Mouse (Mus musculus) heart, postnatal 0 days (tissue): ENCODE measurements around the gene Mrps18b. TPM values are rescaled to one million over a fixed set of nuclear protein-coding genes. Genes with fewer than 3 reads are reported as not detected.

Experiments used
- ATAC-seq: fragments of 200-750 bp; cut with Nextera tagmentation; 2 replicates; pipeline ENCODE4 v1.8.0; 2017; ENCODE audit warnings: low read depth, moderate number of reproducible peaks, moderate library complexity; ENCODE audit not compliant: insufficient read depth
- DNase-seq: peaks from one replicate; pipeline ENCODE4 v3.0.0-alpha.2; 2016; ENCODE audit warnings: low spot score
- H3K27ac ChIP-seq: fragments of 300-500 bp; sonication (generic); 2 replicates; pipeline ENCODE4 v1.5.1; 2014; ENCODE audit warnings: low read depth, mild to moderate bottlenecking
- H3K27me3 ChIP-seq: fragments of 300-500 bp; sonication (generic); 2 replicates; pipeline ENCODE4 v1.6.1; 2014; ENCODE audit warnings: low read length, mixed read lengths; ENCODE audit not compliant: control insufficient read depth, insufficient read depth
- H3K36me3 ChIP-seq: fragments of 300-500 bp; sonication (generic); replicated peaks from 2 replicates; pipeline ENCODE4 v1.6.1; 2014; ENCODE audit warnings: low read length, mixed read lengths; ENCODE audit not compliant: control insufficient read depth, insufficient read depth
- H3K4me1 ChIP-seq: fragments of 300-500 bp; sonication (generic); 2 replicates; pipeline ENCODE4 v1.6.1; 2014; ENCODE audit warnings: antibody characterized with exemption; ENCODE audit not compliant: control insufficient read depth, insufficient read depth
- H3K4me2 ChIP-seq: fragments of 300-500 bp; sonication (generic); 2 replicates; pipeline ENCODE4 v1.6.1; 2014; ENCODE audit warnings: low read depth, mild to moderate bottlenecking, low read length, moderate library complexity
- H3K4me3 ChIP-seq: fragments of 300-500 bp; sonication (generic); 2 replicates; pipeline ENCODE4 v1.5.1; 2014; ENCODE audit warnings: low read depth, low read length
- H3K9ac ChIP-seq: fragments of 300-500 bp; sonication (generic); replicated peaks from 2 replicates; pipeline ENCODE4 v1.6.1; 2014; ENCODE audit warnings: low read depth, low read length, mixed read lengths
- H3K9me3 ChIP-seq: fragments of 300-500 bp; sonication (generic); replicated peaks from 2 replicates; pipeline ENCODE4 v1.6.1; 2016; ENCODE audit warnings: low read length; ENCODE audit not compliant: control insufficient read depth
- CTCF ChIP-seq: IDR thresholded peaks from 2 replicates; pipeline ENCODE4 v1.5.1; 2016; ENCODE audit warnings: antibody characterized with exemption, control low read depth, low read depth
- EP300 ChIP-seq: IDR thresholded peaks from 2 replicates; pipeline ENCODE4 v1.6.1; 2016; ENCODE audit warnings: antibody characterized with exemption, low read depth
- WGBS: fragments of 180-500 bp; shearing (Covaris S2); extraction: QIAGEN DNeasy Blood & Tissue Kit; methylation state at CpG from one replicate; pipeline ENCODE4 v1.1.7; 2014; 5-methylcytosine and 5-hydroxymethylcytosine counted together
- polyA plus RNA-seq: library from polyadenylated mRNA; unstranded; fragments of >200 nt; fragmentation: Nextera tagmentation; extraction: Ambion mirVana; gene quantifications from 2 replicates; pipeline ENCODE4 v1.2.1, GENCODE M21; 2015
- total RNA-seq: library from RNA; depleted of rRNA; stranded (reverse); fragments of >200 nt; gene quantifications from 2 replicates; pipeline ENCODE4 v1.2.3, GENCODE M21; 2014; ENCODE audit warnings: low replicate concordance

Gene Mrps18b
- total and polyA plus RNA-seq, 2 experiments from 2014 or later = 73.7 to 77.0 TPM

DNA sequence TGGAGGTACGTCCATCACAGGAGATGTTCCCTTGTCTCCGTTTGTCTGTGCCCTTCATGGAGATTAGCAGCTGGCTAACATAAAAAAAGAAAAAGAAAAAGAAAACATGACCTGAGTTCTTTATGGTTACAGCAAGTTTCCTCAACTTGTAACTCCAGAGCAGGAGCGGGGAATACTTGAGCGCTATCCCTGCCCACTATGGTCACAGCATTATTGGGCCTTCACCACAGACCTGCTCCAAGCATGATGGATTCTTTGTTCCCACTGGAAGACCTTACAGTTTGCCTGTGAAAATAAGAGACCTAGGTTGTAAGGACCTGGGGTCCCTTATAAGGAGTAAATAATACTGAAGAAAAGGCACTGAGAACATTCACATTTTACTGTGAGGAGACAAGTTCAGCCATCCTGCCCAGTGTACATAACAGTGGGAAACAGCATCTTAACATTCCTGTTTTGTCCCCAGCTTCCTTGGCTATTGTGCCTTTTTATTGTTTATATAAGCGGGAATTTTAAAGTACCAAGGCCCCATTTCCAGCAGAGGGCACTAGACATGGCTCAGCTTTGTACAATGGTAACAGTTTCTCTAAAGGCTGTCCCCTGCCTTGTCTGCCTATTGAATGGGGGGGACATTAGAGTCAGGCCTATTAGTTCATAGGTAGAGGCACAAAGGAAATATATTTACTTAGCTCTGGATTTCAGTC is 4.8 kb upstream of the Mrps18b start:
- Histone ChIP-seq H3K4me1 (peaks cover 12% of the 10 kb centered on the region; the same call in 1 of the 2 replicates), H3K4me3 (no peak overlapping the region), H3K27ac (no peak overlapping the region; the same call in 1 of the 2 replicates), H3K4me2 (no peak overlapping the region), H3K9me3 (no peaks in the 10 kb centered on the region), H3K36me3 (peaks cover 39% of the 10 kb centered on the region), H3K27me3 (no peaks in the 10 kb centered on the region), H3K9ac (no peak overlapping the region)
- ATAC-seq (no peak), DNase-seq (peak; percentile 72)
- 71% methylated on average over 5 of the region's 5 CpGs for WGBS
- TF ChIP-seq EP300 (no peak), CTCF (peak; percentile 62)

DNA sequence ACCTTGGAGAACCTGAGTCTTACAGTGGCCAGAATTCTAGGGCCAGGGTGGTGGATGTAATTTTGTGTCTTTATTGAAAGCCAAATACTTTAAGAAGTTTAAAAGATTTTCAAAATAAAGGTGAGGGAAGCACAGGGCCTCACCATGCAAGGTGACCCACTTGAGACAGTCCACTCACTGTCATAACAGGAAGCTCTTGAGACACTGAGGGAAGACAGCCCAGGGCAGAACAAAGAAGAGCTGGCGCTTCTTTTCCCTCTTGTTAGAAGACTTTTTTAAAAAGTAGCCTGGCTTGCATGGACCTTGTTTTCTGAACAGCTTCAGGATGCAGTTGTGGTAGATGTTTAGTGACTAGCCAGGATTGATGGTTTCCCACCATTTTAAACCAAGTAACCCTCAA is 4.2 kb upstream of the Mrps18b start:
- DNase-seq (no peak), ATAC-seq (no peak)
- Histone ChIP-seq H3K27me3 (no peaks in the 10 kb centered on the region), H3K36me3 (peaks cover 33% of the 10 kb centered on the region), H3K9me3 (no peaks in the 10 kb centered on the region), H3K27ac (peak overlapping the region; percentile 99), H3K4me3 (no peak overlapping the region), H3K9ac (no peak overlapping the region), H3K4me2 (no peak overlapping the region), H3K4me1 (peaks cover 15% of the 10 kb centered on the region; the same call in 1 of the 2 replicates)
- 74% methylated on average over 1 of the region's 1 CpGs for WGBS
- TF ChIP-seq EP300 = no peak
- TF ChIP-seq CTCF = no peak

DNA sequence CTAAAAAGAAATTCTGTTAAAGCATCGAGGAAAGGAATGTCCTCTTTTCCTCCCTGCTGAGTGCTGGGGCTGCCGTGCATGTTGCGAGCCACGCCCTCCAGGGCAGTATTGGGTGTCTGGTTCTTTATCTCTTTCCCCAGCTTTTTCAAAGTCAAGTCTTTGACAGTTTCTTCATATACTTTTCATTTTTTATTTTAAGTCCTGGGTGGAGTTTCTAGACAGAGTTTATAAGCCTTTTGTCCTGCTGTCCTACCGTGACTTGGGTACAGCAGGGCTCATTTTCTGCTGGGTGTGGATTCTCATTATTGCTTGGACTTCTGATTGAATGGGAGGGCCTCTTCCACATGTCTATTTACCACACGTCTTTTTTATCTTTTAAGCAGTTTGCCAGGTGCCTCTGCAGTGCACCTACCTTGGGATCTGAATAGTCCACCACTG is 3.7 kb upstream of the Mrps18b start:
- ATAC-seq (no peak), DNase-seq (no peak)
- Histone ChIP-seq H3K27ac (peak overlapping the region; percentile 99), H3K9ac (peak overlapping the region; percentile 2; the same call in 1 of the 2 replicates), H3K27me3 (no peaks in the 10 kb centered on the region), H3K4me1 (peaks cover 18% of the 10 kb centered on the region; the same call in 1 of the 2 replicates), H3K36me3 (peaks cover 28% of the 10 kb centered on the region), H3K4me2 (peak overlapping the region; percentile 89; the same call in 1 of the 2 replicates), H3K4me3 (peak overlapping the region; percentile 91), H3K9me3 (no peaks in the 10 kb centered on the region)
- WGBS = 30% methylated on average over 6 of the region's 6 CpGs
- TF ChIP-seq CTCF (no peak), EP300 (no peak)

DNA sequence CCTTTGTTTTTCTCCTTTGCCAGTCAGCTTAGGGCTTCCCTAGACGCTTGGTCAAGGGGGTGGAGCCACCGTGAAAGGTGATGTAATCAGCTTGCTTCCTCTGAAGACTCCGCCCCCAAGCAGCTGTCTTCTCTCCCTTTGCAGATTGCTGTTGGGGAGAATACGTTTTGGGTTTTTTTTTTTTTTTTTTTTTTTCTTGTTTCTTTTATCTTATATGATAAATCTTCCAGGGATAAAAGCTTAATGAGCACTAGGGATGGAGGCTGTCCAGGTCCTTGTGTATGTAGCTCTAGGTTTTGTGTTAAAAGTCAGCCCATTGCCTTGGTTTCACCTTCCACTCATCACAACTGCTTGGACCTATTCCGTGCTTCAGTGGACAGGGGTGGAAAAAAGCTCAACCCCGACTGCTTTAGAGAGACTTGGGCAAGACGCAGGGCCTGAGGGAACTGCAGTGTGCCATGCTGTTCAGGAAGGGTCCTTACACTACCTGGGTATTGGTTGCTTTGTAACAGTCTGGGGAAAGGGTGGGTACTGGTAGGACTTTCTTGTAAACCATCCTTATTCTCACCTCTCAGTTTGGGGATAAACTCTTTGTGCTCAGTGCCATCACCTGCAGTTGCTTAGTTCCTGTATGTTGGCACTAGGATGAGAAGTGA is 3.0 kb upstream of the Mrps18b start:
- Histone ChIP-seq H3K4me1 (peaks cover 18% of the 10 kb centered on the region; the same call in 1 of the 2 replicates), H3K27ac (peak overlapping the region; percentile 99), H3K36me3 (peaks cover 26% of the 10 kb centered on the region), H3K27me3 (no peaks in the 10 kb centered on the region), H3K9me3 (no peaks in the 10 kb centered on the region), H3K4me2 (peak overlapping the region; percentile 89), H3K4me3 (peak overlapping the region; percentile 91), H3K9ac (peak overlapping the region; percentile 99)
- no peak for TF ChIP-seq CTCF
- no peak for TF ChIP-seq EP300
- ATAC-seq = peak; percentile 31
- WGBS = 8% methylated on average over 7 of the region's 7 CpGs
- DNase-seq = peak; percentile 99

DNA sequence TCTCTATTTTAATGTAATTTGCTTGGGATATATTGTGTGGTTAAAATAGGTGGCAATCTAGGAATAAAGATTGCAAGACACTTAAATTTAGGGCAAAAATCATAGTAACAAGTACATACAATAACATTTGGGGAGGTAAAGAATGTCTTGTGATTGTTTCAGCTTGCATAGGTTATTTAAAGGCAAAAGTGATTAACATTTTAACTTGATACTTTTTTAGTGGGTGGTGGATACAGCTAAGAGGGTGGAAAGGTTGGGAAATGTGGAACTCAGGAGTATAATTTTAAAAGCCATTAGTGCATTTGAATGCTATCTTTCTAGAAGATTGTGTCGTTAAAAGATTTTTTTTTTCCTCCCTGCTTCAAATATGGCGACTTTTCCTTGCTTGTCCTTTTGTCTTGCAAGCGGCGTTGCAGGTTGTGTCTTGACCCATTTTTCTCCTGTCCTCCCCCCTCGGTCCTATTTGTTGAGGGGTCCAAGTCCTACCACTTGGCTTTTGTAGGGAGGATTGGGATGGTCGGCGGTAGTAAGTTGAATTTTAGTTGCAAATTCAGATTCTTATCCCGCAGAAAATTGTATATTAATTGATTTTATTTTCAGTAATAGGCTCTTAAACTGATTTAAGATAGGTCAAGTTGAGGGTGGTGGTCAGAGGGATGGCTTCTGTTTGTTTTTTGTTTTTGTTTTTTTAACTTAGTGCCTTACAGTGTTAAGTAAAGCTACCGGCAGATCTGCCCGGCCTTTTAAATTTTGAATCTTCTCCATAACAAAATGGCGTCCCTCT is 2.3 kb upstream of the Mrps18b start:
- under 1% methylated on average over 11 of the region's 11 CpGs for WGBS
- peak; percentile 76 for DNase-seq
- TF ChIP-seq EP300 (peak; percentile 51; the same call in 1 of the 2 replicates), CTCF (no peak)

More for the DNA sequence above, 2.3 kb upstream of the Mrps18b start:
- H3K36me3 ChIP-seq = peaks cover 23% of the 10 kb centered on the region
- H3K27me3 ChIP-seq = no peaks in the 10 kb centered on the region
- no peak for ATAC-seq
- H3K9me3 ChIP-seq = no peaks in the 10 kb centered on the region
- H3K9ac ChIP-seq = peak overlapping the region; percentile 99
- H3K27ac ChIP-seq = peak overlapping the region; percentile 99
- peak overlapping the region; percentile 89 for H3K4me2 ChIP-seq
- peaks cover 18% of the 10 kb centered on the region; the same call in 1 of the 2 replicates for H3K4me1 ChIP-seq
- H3K4me3 ChIP-seq = peak overlapping the region; percentile 91
